Mouse (Mus musculus): ENCODE data around the gene Pibf1. TPM values are rescaled to one million over a fixed set of nuclear protein-coding genes. Genes with fewer than 3 reads are reported as not detected.
A peak's percentile ranks its signal among the peaks of the same experiment; 100 is the strongest.

Gene Pibf1
- polyA plus RNA-seq (2012; fragmentation: generic; extraction: Trizol), result 2.5 TPM

DNA sequence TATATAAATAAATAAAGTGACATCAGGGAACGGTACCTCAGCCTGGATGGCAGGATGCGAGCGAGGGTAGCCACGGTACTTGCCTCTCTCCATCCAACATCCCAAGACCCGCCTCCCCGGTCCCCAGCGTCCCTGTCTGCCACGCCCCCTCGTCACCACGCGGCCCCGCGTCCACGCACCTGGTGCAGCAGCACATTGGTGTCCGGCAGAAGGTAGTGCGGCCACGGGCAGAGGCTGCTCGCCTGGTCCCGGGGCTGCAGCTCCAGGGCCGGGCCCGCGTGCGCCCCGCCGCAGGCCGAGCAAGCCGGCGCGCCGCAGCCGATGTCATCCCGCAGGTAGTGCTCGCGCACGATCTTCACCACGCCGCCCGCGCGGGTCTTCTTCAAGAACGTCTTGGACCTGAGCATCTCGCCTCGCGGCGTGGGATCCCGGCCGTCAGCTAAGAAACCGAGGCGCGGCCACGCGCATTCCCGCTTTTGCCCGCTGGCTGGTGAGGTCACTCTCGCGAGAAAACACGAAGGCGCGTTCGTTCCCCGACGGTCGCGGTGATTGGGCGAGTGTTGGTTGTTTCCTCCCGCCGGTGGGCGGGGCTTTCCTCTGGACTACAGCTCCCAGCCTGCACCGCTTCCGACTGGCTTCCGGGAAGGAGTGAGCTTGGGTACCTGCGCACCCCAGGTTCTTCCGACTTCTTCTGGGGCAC is at the start of gene Pibf1, which contains the start of gene Dis3:
Gene Pibf1 (plus strand): TSS at position 158 of the 700 bp plus-strand sequence.
Gene Dis3 (minus strand): TSS at position 504 of the 700 bp plus-strand sequence.
- Histone ChIP-seq H3K4me3 (peak within 1 kb of the TSS; percentile 49), H3K4me2 (ENCODE audit: low read depth) (peak within 1 kb of the TSS; percentile 94), H3K27me3 (ENCODE audit: control insufficient read depth, insufficient read depth, insufficient read length) (no peaks in the 10 kb centered on the region), H3K79me2 (ENCODE audit: control insufficient read depth, insufficient read depth) (peaks cover 38% of the 10 kb centered on the region), H3ac (ENCODE audit: control insufficient read depth, insufficient read length) (peak within 1 kb of the TSS; percentile 95), H3K36me3 (ENCODE audit: control insufficient read depth, insufficient read depth) (peaks cover 27% of the 10 kb centered on the region)
- no peak for TF ChIP-seq REST (IDR thresholded peaks at IDR 0.05; ENCODE audit: insufficient read depth, insufficient read length)
- peak; percentile 71 for TF ChIP-seq POLR2A (IDR thresholded peaks at IDR 0.05; ENCODE audit: insufficient read length, low read depth)
- TF ChIP-seq USF1 (IDR thresholded peaks at IDR 0.05; ENCODE audit: low read depth), result no peak
- no peak for TF ChIP-seq TCF3 (IDR thresholded peaks at IDR 0.05; ENCODE audit: insufficient read length, low read depth)
- TF ChIP-seq SRF (IDR thresholded peaks at IDR 0.05; ENCODE audit: control insufficient read depth, insufficient read length, low read depth), result peak; percentile 20
- no peak for TF ChIP-seq MYOG (IDR thresholded peaks at IDR 0.05; ENCODE audit: control insufficient read depth in 1 of 3, insufficient read depth in 1 of 3, insufficient read length in 2 of 3, low read depth in 2 of 3)
- no peak for TF ChIP-seq CEBPB (IDR thresholded peaks at IDR 0.05; ENCODE audit: insufficient read depth, poor library complexity, severe bottlenecking)
- peak; percentile 41 for TF ChIP-seq E2F4 (IDR thresholded peaks at IDR 0.05; ENCODE audit: insufficient read depth)
- TF ChIP-seq TCF12 (IDR thresholded peaks at IDR 0.05; ENCODE audit: insufficient read depth, poor library complexity, severe bottlenecking), result no peak
- TF ChIP-seq MYOD1 (IDR thresholded peaks at IDR 0.05; ENCODE audit: control insufficient read depth in 1 of 3, insufficient read length in 2 of 3, low read depth in 2 of 3), result peak in 1 of 3 experiments; percentile 29
- TF ChIP-seq POLR2AphosphoS2 (IDR thresholded peaks at IDR 0.05; ENCODE audit: insufficient read length, low read depth), result peak; percentile 25

- TF ChIP-seq CEBPB (IDR thresholded peaks at IDR 0.05; ENCODE audit: insufficient read depth, poor library complexity, severe bottlenecking), result no peak
- TF ChIP-seq REST (IDR thresholded peaks at IDR 0.05; ENCODE audit: insufficient read depth, insufficient read length), result no peak
- no peak for TF ChIP-seq MYOD1 (IDR thresholded peaks at IDR 0.05; ENCODE audit: control insufficient read depth in 1 of 3, insufficient read length in 2 of 3, low read depth in 2 of 3)
- no peak for TF ChIP-seq SRF (IDR thresholded peaks at IDR 0.05; ENCODE audit: control insufficient read depth, insufficient read length, low read depth)
- no peak for TF ChIP-seq POLR2AphosphoS2 (IDR thresholded peaks at IDR 0.05; ENCODE audit: insufficient read length, low read depth)
- H3K36me3 ChIP-seq (ENCODE audit: control insufficient read depth, insufficient read depth), result peaks cover 24% of the 10 kb centered on the region
- H3K4me2 ChIP-seq (ENCODE audit: low read depth), result no peak overlapping the region
- H3K4me3 ChIP-seq, result no peak overlapping the region
- no peaks in the 10 kb centered on the region for H3K79me2 ChIP-seq (ENCODE audit: control insufficient read depth, insufficient read depth)
- no peak overlapping the region for H3ac ChIP-seq (ENCODE audit: control insufficient read depth, insufficient read length)
- H3K27me3 ChIP-seq (ENCODE audit: control insufficient read depth, insufficient read depth, insufficient read length), result no peaks in the 10 kb centered on the region
Observed at GRCm38 (mm10) chr14:99058959-99059586, 40.2 kb upstream of the Pibf1 start.

DNA sequence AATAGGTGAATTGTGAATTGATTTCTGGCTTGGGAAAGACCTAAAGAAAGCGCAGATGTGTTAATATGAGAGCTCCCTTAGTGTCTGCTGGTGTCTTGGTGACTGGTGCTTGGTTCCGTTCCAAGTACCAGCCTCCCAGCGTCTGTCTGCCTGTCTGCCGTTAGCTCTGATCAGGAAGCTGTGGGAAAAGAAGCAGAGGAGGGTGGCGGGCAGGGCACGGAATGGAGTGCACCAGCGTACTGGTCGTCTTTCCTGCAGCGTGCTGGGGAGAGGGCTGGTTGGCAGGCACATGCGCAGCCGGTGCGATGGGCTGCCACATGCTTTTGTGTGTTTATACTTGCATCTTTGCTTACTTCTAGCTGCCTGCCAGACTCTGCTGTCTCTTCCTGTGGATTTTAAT is 38.6 kb upstream of the Pibf1 start:
- H3K4me3 ChIP-seq, result no peak overlapping the region
- no peaks in the 10 kb centered on the region for H3K79me2 ChIP-seq (ENCODE audit: control insufficient read depth, insufficient read depth)
- peaks cover 24% of the 10 kb centered on the region for H3K36me3 ChIP-seq (ENCODE audit: control insufficient read depth, insufficient read depth)
- no peak overlapping the region for H3K4me2 ChIP-seq (ENCODE audit: low read depth)
- no peak for TF ChIP-seq POLR2A (IDR thresholded peaks at IDR 0.05; ENCODE audit: insufficient read length, low read depth)
- TF ChIP-seq MAX (IDR thresholded peaks at IDR 0.05; ENCODE audit: low read depth), result no peak
- TF ChIP-seq REST (IDR thresholded peaks at IDR 0.05; ENCODE audit: insufficient read depth, insufficient read length), result no peak
- no peak for TF ChIP-seq TCF12 (IDR thresholded peaks at IDR 0.05; ENCODE audit: insufficient read depth, poor library complexity, severe bottlenecking)
- no peak for TF ChIP-seq TCF3 (IDR thresholded peaks at IDR 0.05; ENCODE audit: insufficient read length, low read depth)
- no peak for TF ChIP-seq SRF (IDR thresholded peaks at IDR 0.05; ENCODE audit: control insufficient read depth, insufficient read length, low read depth)
- no peak for TF ChIP-seq MYOD1 (IDR thresholded peaks at IDR 0.05; ENCODE audit: control insufficient read depth in 1 of 3, insufficient read length in 2 of 3, low read depth in 2 of 3)
- TF ChIP-seq E2F4 (IDR thresholded peaks at IDR 0.05; ENCODE audit: insufficient read depth), result no peak
- no peak for TF ChIP-seq CEBPB (IDR thresholded peaks at IDR 0.05; ENCODE audit: insufficient read depth, poor library complexity, severe bottlenecking)
- no peak for TF ChIP-seq USF1 (IDR thresholded peaks at IDR 0.05; ENCODE audit: low read depth)
- TF ChIP-seq MYOG (IDR thresholded peaks at IDR 0.05; ENCODE audit: control insufficient read depth in 1 of 3, insufficient read depth in 1 of 3, insufficient read length in 2 of 3, low read depth in 2 of 3), result no peak
- no peak for TF ChIP-seq POLR2AphosphoS2 (IDR thresholded peaks at IDR 0.05; ENCODE audit: insufficient read length, low read depth)
- H3ac ChIP-seq (ENCODE audit: control insufficient read depth, insufficient read length), result no peak overlapping the region
- no peaks in the 10 kb centered on the region for H3K27me3 ChIP-seq (ENCODE audit: control insufficient read depth, insufficient read depth, insufficient read length)

DNA sequence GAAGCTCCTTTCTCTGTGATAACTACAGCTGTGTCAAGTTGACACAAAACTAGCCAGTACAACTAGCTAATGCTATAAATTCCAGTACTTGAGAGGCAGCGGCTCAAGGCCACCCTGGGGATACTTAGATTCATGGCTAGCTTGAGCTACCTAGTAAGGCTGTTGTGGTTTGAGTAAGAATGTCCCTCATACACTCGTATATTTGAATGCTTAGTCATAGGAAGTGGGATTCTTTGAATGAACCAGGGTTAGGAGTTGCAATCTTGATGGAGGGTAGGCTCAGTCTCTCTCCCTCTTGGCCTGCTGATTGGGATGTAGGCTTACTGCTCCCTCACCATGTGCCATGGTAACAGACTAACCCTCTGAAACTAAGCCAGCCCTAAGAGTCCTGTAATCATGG is 36.1 kb upstream of the Pibf1 start:
- no peak overlapping the region for H3K4me3 ChIP-seq
- H3K36me3 ChIP-seq (ENCODE audit: control insufficient read depth, insufficient read depth), result peaks cover 19% of the 10 kb centered on the region
- no peaks in the 10 kb centered on the region for H3K27me3 ChIP-seq (ENCODE audit: control insufficient read depth, insufficient read depth, insufficient read length)
- H3ac ChIP-seq (ENCODE audit: control insufficient read depth, insufficient read length), result no peak overlapping the region
- TF ChIP-seq MYOG (IDR thresholded peaks at IDR 0.05; ENCODE audit: control insufficient read depth in 1 of 3, insufficient read depth in 1 of 3, insufficient read length in 2 of 3, low read depth in 2 of 3) (no peak), POLR2AphosphoS2 (IDR thresholded peaks at IDR 0.05; ENCODE audit: insufficient read length, low read depth) (no peak), TCF12 (IDR thresholded peaks at IDR 0.05; ENCODE audit: insufficient read depth, poor library complexity, severe bottlenecking) (no peak), MAX (IDR thresholded peaks at IDR 0.05; ENCODE audit: low read depth) (no peak), REST (IDR thresholded peaks at IDR 0.05; ENCODE audit: insufficient read depth, insufficient read length) (no peak), MYOD1 (IDR thresholded peaks at IDR 0.05; ENCODE audit: control insufficient read depth in 1 of 3, insufficient read length in 2 of 3, low read depth in 2 of 3) (no peak), USF1 (IDR thresholded peaks at IDR 0.05; ENCODE audit: low read depth) (no peak), E2F4 (IDR thresholded peaks at IDR 0.05; ENCODE audit: insufficient read depth) (no peak), CEBPB (IDR thresholded peaks at IDR 0.05; ENCODE audit: insufficient read depth, poor library complexity, severe bottlenecking) (no peak), POLR2A (IDR thresholded peaks at IDR 0.05; ENCODE audit: insufficient read length, low read depth) (no peak), SRF (IDR thresholded peaks at IDR 0.05; ENCODE audit: control insufficient read depth, insufficient read length, low read depth) (no peak), TCF3 (IDR thresholded peaks at IDR 0.05; ENCODE audit: insufficient read length, low read depth) (no peak)
- no peak overlapping the region for H3K4me2 ChIP-seq (ENCODE audit: low read depth)
- no peaks in the 10 kb centered on the region for H3K79me2 ChIP-seq (ENCODE audit: control insufficient read depth, insufficient read depth)

Data from myocyte (in vitro differentiated cells).